Mouse (Mus musculus) cerebellum, adult 18-20 months (tissue): ENCODE measurements around the gene Cd247.
A peak's percentile ranks its signal among the peaks of the same experiment; 100 is the strongest.

ENCODE experiments used
- DNase-seq, 2 experiments: peaks; one replicate each; pipeline ENCODE4 v3.0.0; 2021

Gene Cd247

DNA sequence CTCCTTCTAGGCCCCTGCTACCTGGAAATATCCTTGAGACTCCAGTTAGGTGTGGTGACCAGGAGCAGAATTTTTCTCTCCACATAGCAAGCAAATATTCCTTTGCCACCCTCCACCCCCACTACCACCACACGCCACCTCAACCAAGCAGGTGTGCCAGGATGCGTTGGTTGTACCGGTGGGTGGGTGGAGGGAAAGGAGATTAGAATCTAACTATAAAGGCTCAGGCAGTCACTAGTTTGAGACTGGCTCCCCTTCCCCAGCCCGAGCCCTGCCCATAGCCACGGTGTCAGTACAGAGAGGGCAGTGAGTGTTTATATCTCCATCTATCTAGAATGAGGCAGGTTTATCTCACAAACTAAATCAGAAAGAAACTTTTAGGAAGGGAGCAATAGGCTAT, 39.7 kb downstream of the Cd247 start:
- DNase-seq, result no peak

- DNase-seq, result no peak
Observed at GRCm38 (mm10) chr1:165828615-165829014, 40.1 kb downstream of the Cd247 start.

DNA sequence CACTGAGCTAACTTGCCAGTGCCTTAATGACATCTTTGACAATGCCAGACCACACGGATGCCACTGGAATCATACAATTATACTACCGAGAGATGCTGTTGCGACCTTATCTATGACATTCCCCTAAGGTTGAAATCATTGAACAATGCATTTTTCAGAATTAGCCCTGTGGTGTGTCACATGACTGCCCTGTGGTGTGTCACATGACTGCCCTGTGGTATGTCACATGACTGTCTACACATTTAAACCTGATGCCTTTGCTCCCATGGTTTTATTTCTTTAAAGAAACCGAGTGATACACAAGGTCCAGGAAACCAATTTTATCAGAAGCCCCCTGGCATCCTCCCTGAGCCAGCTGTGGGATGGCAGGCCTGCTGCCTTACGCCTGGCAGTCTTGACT, 41.4 kb downstream of the Cd247 start:
- no peak for DNase-seq

- no peak for DNase-seq
Observed at GRCm38 (mm10) chr1:165833244-165833643, 44.8 kb downstream of the Cd247 start.

GRCm38 (mm10) chr1:165833910-165834632, 45.6 kb downstream of the Cd247 start:
- no peak for DNase-seq

- no peak for DNase-seq
Observed at GRCm38 (mm10) chr1:165834633-165834975, 46.1 kb downstream of the Cd247 start.

- DNase-seq, result no peak
Observed at GRCm38 (mm10) chr1:165836461-165836860, 48.0 kb downstream of the Cd247 start.

GRCm38 (mm10) chr1:165837546-165837945, 49.1 kb downstream of the Cd247 start:
- no peak for DNase-seq

DNA sequence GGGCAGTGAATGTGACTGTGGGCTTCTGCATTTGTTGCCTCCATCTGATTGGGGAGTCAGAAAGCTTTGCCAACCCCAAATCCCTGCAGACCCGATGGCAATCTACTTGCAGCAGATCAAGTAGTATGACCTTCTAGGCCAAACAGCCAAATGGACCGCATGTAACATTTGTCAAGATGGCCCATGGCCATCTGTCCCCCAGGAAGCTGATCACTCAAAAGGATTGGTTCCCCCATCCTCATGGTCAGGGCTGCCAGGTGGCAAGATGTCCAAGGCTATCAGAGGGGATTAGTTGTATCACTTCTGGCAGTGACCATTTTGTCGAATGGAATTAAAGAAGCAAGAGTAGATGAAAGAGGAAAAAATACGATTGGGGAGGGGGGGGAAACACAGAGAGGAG, 50.7 kb downstream of the Cd247 start:
- DNase-seq, result no peak

DNA sequence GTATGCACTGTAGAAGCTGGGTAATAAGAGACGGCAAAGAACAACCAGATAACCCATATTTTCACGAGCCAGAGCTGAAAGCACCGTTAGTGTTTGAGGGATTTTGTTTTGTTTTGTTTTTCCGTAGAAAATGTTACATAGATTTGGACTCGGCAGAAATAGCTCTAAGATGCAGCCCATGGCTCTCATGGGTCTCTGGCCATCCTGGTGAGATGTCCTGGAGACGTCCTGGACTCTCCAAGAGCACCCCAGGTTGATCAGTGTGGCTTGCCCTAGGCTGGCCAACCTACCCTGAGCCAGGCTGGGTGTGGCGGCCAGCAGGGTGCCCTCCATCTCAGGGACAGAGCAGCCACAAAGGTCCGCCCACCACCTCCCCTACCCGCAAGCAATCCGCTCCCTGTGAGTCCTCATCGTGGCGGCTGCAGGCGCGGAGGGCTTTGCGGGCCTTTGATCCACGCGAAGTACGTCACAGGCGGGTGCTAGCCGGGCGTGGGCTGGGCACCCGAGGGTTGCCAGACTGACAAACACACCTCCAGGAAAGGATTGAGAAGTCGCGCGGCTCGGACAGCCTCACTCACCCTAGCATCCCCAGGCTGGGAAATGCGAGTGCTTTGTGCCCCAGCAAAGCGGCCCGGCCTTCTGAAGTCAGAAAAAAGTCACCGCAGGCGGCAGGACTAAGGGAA, 52.2 kb downstream of the Cd247 start:
- DNase-seq, result no peak

GRCm38 (mm10) chr1:165842170-165842569, 53.7 kb downstream of the Cd247 start:
- no peak for DNase-seq

- no peak for DNase-seq
Observed at GRCm38 (mm10) chr1:165843586-165843985, 55.1 kb downstream of the Cd247 start.

- no peak for DNase-seq
Observed at GRCm38 (mm10) chr1:165844466-165844951, 56.0 kb downstream of the Cd247 start.

- no peak for DNase-seq
Observed at GRCm38 (mm10) chr1:165844956-165845355, 56.5 kb downstream of the Cd247 start.

DNA sequence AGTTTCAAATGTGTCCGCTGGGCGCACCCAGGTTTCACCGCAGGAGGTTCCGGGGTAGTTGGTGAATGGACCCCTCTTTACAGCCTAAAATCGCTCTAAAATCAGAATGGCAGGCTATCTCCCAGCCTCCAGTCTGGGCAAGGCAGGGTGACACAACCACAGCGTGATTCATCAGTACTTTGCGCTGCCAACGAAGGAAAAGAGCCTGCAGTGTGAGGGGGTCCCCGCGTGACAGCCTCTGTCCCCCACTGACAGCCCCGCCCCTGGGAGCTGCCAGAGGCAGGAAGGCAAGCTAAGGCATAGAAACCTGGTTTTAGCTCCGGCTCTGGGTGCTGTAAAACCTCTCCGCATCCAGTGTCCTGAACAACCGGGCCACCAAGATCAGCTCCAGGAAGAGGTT, 56.9 kb downstream of the Cd247 start:
- DNase-seq, result no peak

DNA sequence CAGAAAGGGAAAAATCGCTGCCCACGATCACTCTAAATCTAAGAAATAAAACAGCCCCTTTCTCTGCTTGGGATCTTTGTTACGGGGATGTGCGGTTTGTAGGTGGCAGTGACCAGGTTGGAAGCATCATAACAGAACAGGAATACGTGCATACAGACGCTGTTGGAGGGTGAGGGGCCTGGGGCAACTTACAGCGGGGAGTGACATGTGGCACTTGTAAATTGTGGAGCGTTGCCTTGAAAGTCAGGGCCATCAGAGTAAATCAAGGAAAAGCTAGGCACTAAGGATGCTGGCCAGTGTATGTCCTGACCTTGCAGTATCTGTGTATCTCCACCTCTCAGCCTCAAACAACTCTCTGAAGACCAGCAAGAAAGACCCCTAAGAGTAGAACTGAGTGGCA, 59.9 kb downstream of the Cd247 start:
- no peak for DNase-seq

DNA sequence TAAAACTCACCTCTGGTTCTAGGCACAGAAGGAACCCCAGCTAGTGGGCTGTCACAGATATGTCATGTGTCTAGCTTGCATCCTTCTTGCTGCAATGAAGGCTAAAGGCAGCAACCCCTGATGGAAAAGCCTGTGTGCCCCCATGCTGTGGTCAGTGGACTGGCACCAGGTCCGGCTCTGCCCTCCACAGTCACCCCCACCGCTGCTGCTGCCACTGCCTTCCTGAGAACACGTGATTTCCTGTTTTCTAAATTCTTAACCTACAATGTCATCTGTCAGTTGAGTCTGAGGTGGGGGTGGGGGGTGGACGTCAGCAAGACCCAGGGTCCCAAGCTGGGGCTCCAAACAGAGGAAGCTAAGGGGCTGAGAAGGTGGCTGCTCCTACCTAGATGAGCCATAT, 60.4 kb downstream of the Cd247 start:
- DNase-seq, result no peak

DNA sequence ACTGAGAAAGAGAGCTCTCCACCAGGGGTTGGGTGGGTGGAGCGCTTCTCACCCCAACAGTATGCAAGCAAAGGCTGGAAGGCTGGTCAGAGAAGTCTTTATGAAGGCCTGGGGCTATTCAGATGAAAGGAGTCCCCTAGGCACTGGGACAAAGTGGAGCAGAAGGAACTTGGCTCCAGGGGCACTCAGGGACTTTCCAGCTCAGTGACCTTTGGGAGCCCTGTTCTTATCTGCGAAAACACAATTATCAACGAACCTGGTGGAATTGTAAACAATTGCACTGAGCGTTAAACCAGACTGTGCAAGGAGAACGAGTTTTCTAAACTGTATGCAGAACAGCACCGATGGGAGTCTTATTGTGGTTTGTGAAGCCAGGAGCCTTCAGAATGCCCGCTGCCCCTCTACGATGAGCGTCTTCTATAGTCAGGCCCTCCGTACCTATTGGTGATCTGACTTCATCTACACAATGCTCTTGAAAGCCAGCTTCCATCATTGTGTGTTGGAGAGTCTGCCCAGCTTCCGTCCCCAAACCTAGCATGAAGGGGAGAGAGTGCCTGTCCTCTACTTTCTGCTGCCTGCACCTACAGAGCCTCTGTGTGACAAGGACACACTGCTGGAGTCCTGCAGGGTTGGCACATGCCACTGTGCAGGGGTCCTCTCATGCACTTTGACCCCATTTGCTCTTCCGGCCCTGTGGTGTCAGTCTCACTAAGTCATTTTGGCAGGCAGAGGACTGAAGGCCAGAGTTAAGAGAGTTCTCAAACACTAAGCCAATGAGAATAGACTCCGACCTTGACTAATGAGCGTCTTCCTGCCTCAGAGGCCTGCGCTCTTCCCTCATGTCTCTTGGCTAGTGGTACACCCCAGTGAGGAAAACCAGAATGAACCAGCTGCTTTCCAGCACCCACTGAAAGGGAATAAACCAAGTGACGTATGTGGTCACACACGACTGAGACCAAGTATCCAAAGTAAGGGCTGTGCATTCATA, 61.3 kb downstream of the Cd247 start:
- no peak for DNase-seq

DNA sequence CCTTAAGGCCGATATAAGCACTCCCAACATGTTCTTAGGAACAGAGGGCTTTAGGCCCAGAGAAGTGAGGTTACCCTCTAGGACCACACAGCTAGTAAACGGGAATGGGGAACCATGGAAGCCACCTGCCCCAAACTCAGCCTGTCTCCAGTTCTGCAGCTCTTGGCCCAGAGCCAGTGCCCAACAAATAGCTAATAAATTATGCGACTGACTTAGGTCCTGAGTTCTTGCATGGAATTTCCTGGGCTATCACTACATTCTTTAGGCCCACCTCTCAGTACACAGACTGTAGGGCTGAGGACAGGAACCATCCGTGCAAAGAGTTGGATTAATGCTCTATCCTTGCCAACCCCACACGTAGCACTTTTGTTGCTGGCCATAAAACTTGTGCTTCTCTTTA, 63.6 kb downstream of the Cd247 start:
- DNase-seq, result no peak

DNA sequence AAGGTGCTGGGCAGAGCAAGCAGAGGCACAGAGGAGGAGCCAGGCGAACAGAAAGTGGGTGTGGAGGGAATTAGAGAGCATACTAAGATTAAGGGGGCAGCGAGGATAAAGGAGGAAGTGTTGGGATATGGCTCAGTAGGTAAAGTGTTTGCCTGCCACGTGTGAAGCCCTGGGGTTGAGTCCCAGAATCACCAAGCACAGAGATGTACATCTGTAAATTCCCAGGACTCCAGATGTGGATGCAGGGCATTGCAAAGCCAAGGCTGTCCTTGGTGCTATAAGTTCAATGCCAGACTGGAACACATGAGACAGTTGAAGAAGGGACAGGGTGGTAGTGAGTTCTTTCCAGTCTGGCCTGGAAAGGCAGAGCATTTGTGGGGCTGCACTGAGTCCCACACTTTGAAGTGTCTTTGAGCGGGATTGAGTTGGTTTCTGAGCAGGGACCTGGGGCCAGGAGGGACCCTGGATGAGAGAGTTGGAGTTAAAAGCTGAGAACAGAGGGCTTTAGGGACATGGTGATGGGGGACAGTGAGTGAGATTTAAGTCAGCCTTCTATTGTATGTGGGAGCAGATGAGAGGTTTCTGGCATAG, 64.7 kb downstream of the Cd247 start:
- DNase-seq, result no peak

- peak; percentile 63 to 80 for DNase-seq
Observed at GRCm38 (mm10) chr1:165853729-165854420, 65.4 kb downstream of the Cd247 start.
